Mouse (Mus musculus) olfactory bulb, adult 2 months (tissue): ENCODE results near the gene Sbsn.

ENCODE experiments used
- CTCF ChIP-seq: fragments of 200-500 bp; IDR thresholded peaks from 2 replicates; pipeline ENCODE4 v1.5.1; 2012; ENCODE audit warnings: low read depth, mild to moderate bottlenecking, low read length, moderate library complexity; ENCODE audit not compliant: insufficient read depth
- POLR2A ChIP-seq: fragments of 200-500 bp; IDR thresholded peaks from 2 replicates; pipeline ENCODE4 v1.6.1; 2012; ENCODE audit warnings: mild to moderate bottlenecking, low read depth, low read length, moderate library complexity; ENCODE audit not compliant: insufficient read depth

- TF ChIP-seq POLR2A = no peak
- TF ChIP-seq CTCF = no peak
Measured at GRCm38 (mm10) chr7:30761769-30762352, 10.6 kb downstream of the Sbsn start.
